Mouse (Mus musculus): Measurements from ENCODE around the gene Dcp1b. TPM values are rescaled to one million over a fixed set of nuclear protein-coding genes. Genes with fewer than 3 reads are reported as not detected.

The Dcp1b gene
- total RNA-seq, 1 experiment: 2.5 TPM

DNA sequence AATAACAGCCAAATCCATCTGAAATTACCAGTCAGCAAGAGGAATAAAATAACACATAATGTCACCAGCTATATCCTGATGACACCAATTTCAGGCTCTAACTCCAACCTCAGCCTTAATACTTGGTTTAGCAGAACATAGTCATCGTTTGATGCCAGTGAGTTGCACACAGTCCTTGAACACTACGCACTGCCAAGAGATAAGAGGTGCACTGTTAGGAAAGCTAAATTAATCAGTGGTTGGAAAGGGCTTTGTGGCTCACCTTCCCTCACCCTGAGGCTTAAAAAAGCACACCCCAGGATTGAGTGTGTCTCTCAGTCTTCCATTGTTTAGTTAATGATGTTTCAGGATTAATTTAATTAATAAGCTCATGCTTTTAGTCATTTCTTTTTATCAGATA lies 5.1 kb downstream of the Dcp1b start:
- no peak overlapping the region for H3K9ac ChIP-seq (ENCODE audit: insufficient read depth, low read depth, low read length, poor library complexity, severe bottlenecking)
- H3K9me3 ChIP-seq (ENCODE audit: control insufficient read depth, insufficient read depth, low read depth, low read length): no peaks in the 10 kb centered on the region
- in situ Hi-C loops (cut with MboI; ENCODE audit: low sequenced_read_pairs in 2 of 2, unreplicated experiment in 2 of 2): no loop called here
- DNase-seq (ENCODE audit: low read depth, low spot score): no peak
- H3K27ac ChIP-seq (ENCODE audit: insufficient read depth, low read depth, low read length, poor library complexity, severe bottlenecking): no peak overlapping the region
- no peak overlapping the region for H3K4me3 ChIP-seq (ENCODE audit: insufficient read depth in 1 of 2, low read depth in 1 of 2, low read length in 2 of 2, poor library complexity in 1 of 2, severe bottlenecking in 1 of 2)
- TF ChIP-seq ZC3H11A (IDR thresholded peaks at IDR 0.05; ENCODE audit: borderline replicate concordance, low read depth, low read length) (no peak), HCFC1 (IDR thresholded peaks at IDR 0.05; ENCODE audit: borderline replicate concordance, insufficient read depth, low read length) (no peak), MAFK (IDR thresholded peaks at IDR 0.05; ENCODE audit: insufficient read depth, low read depth, low read length) (no peak), CHD2 (IDR thresholded peaks at IDR 0.05; ENCODE audit: low read depth, low read length) (no peak), ZNF384 (IDR thresholded peaks at IDR 0.05; ENCODE audit: low read depth, low read length) (no peak)
- peaks cover 0 to 2% of the 10 kb centered on the region in 2 experiments; a peak in 1 of 4 replicates for H3K4me1 ChIP-seq (ENCODE audit: control insufficient read depth in 2 of 2, insufficient read depth in 2 of 2, low read length in 2 of 2, poor library complexity in 1 of 2)
- peaks cover 6% of the 10 kb centered on the region; the same call in 1 of the 2 replicates for H3K36me3 ChIP-seq (ENCODE audit: control insufficient read depth, insufficient read depth, low read length, poor library complexity, severe bottlenecking)

DNA sequence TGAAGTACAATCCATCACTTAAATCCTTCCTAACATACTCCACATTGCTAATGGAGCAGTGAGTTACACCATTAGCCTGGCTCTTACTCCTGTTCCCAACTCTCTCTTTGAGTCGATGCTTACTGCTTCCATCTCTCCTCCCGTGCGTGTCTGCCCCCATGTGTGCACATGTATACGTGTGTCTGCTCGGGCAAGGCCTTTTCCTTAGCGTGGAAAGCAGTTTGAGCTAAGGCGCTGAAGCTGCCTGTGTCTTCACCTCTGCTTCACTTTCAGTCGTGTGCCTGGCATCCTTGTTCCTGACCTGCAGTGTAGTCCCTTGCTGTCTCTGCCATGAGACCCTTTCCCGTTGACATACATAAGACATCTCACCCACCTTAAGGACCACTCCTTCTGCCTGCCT lies 7.2 kb downstream of the Dcp1b start:
- TF ChIP-seq MAFK (IDR thresholded peaks at IDR 0.05; ENCODE audit: insufficient read depth, low read depth, low read length): no peak
- TF ChIP-seq CHD2 (IDR thresholded peaks at IDR 0.05; ENCODE audit: low read depth, low read length): no peak
- no peak for TF ChIP-seq ZC3H11A (IDR thresholded peaks at IDR 0.05; ENCODE audit: borderline replicate concordance, low read depth, low read length)
- TF ChIP-seq HCFC1 (IDR thresholded peaks at IDR 0.05; ENCODE audit: borderline replicate concordance, insufficient read depth, low read length): no peak
- TF ChIP-seq ZNF384 (IDR thresholded peaks at IDR 0.05; ENCODE audit: low read depth, low read length): no peak
- DNase-seq (ENCODE audit: low read depth, low spot score): no peak
- peaks cover 6% of the 10 kb centered on the region; the same call in 1 of the 2 replicates for H3K36me3 ChIP-seq (ENCODE audit: control insufficient read depth, insufficient read depth, low read length, poor library complexity, severe bottlenecking)
- no peak overlapping the region for H3K9ac ChIP-seq (ENCODE audit: insufficient read depth, low read depth, low read length, poor library complexity, severe bottlenecking)
- no peak overlapping the region for H3K27ac ChIP-seq (ENCODE audit: insufficient read depth, low read depth, low read length, poor library complexity, severe bottlenecking)
- H3K4me1 ChIP-seq (ENCODE audit: control insufficient read depth in 2 of 2, insufficient read depth in 2 of 2, low read length in 2 of 2, poor library complexity in 1 of 2): no peaks in the 10 kb centered on the region; a peak in 1 of 4 replicates
- in situ Hi-C loops (cut with MboI; ENCODE audit: low sequenced_read_pairs in 2 of 2, unreplicated experiment in 2 of 2): no loop called here
- H3K9me3 ChIP-seq (ENCODE audit: control insufficient read depth, insufficient read depth, low read depth, low read length): no peaks in the 10 kb centered on the region
- no peak overlapping the region for H3K4me3 ChIP-seq (ENCODE audit: insufficient read depth in 1 of 2, low read depth in 1 of 2, low read length in 2 of 2, poor library complexity in 1 of 2, severe bottlenecking in 1 of 2)

DNA sequence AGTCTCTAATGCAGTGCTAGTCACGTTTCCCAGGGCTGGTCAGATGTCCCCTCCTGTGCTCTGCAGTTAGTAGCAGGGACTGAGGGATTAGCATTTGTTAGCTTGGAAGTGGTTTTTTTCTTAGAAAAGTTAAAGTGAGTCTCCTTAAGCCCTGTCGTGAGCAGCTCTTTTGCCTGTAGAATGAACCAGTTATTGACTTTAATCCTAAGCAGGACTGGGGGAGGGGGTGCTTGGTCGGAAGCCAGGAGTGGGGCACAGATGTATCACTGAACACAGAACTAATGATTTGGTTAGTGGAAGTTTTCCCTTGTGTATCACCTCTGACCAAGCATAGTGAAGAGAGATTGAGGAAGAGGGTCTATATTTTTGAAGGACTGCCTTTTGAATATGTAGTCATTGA lies 8.7 kb downstream of the Dcp1b start:
- DNase-seq (ENCODE audit: low read depth, low spot score): no peak

DNA sequence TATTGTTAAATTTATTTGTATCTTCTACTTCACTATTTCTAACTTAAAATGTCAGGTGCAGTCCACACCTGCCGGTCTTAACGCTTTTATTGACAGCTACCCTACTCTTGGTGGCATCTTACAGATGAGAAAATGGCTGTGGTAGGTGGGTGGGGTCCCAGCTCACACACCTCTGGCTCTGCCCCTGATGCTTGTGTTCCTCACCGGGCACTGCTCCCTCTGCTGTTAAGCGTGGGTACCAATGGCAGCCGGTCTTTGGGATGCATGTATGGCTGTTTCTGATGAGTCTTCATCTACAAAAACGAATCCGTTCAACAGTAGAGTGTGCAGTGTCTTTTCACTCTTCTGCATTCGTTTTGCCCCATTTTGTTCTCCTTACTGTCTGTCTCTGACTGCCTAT lies 11.6 kb downstream of the Dcp1b start:
- DNase-seq (ENCODE audit: low read depth, low spot score): no peak
- no peak overlapping the region for H3K27ac ChIP-seq (ENCODE audit: insufficient read depth, low read depth, low read length, poor library complexity, severe bottlenecking)
- no peaks in the 10 kb centered on the region for H3K9me3 ChIP-seq (ENCODE audit: control insufficient read depth, insufficient read depth, low read depth, low read length)
- H3K4me3 ChIP-seq (ENCODE audit: insufficient read depth in 1 of 2, low read depth in 1 of 2, low read length in 2 of 2, poor library complexity in 1 of 2, severe bottlenecking in 1 of 2): no peak overlapping the region
- H3K4me1 ChIP-seq (ENCODE audit: control insufficient read depth in 2 of 2, insufficient read depth in 2 of 2, low read length in 2 of 2, poor library complexity in 1 of 2): no peaks in the 10 kb centered on the region
- peaks cover 6% of the 10 kb centered on the region; the same call in 1 of the 2 replicates for H3K36me3 ChIP-seq (ENCODE audit: control insufficient read depth, insufficient read depth, low read length, poor library complexity, severe bottlenecking)
- no peak for TF ChIP-seq ZC3H11A (IDR thresholded peaks at IDR 0.05; ENCODE audit: borderline replicate concordance, low read depth, low read length)
- TF ChIP-seq HCFC1 (IDR thresholded peaks at IDR 0.05; ENCODE audit: borderline replicate concordance, insufficient read depth, low read length): no peak
- TF ChIP-seq MAFK (IDR thresholded peaks at IDR 0.05; ENCODE audit: insufficient read depth, low read depth, low read length): no peak
- no peak for TF ChIP-seq CHD2 (IDR thresholded peaks at IDR 0.05; ENCODE audit: low read depth, low read length)
- no peak for TF ChIP-seq ZNF384 (IDR thresholded peaks at IDR 0.05; ENCODE audit: low read depth, low read length)
- in situ Hi-C loops (cut with MboI; ENCODE audit: low sequenced_read_pairs in 2 of 2, unreplicated experiment in 2 of 2): no loop called here
- no peak overlapping the region for H3K9ac ChIP-seq (ENCODE audit: insufficient read depth, low read depth, low read length, poor library complexity, severe bottlenecking)

More for the DNA sequence above, 8.7 kb downstream of the Dcp1b start:
- Histone ChIP-seq H3K4me3 (ENCODE audit: insufficient read depth in 1 of 2, low read depth in 1 of 2, low read length in 2 of 2, poor library complexity in 1 of 2, severe bottlenecking in 1 of 2) (no peak overlapping the region), H3K4me1 (ENCODE audit: control insufficient read depth in 2 of 2, insufficient read depth in 2 of 2, low read length in 2 of 2, poor library complexity in 1 of 2) (no peaks in the 10 kb centered on the region), H3K27ac (ENCODE audit: insufficient read depth, low read depth, low read length, poor library complexity, severe bottlenecking) (no peak overlapping the region), H3K9ac (ENCODE audit: insufficient read depth, low read depth, low read length, poor library complexity, severe bottlenecking) (no peak overlapping the region), H3K36me3 (ENCODE audit: control insufficient read depth, insufficient read depth, low read length, poor library complexity, severe bottlenecking) (peaks cover 6% of the 10 kb centered on the region; the same call in 1 of the 2 replicates), H3K9me3 (ENCODE audit: control insufficient read depth, insufficient read depth, low read depth, low read length) (no peaks in the 10 kb centered on the region)
- TF ChIP-seq MAFK (IDR thresholded peaks at IDR 0.05; ENCODE audit: insufficient read depth, low read depth, low read length) (no peak), ZNF384 (IDR thresholded peaks at IDR 0.05; ENCODE audit: low read depth, low read length) (no peak), HCFC1 (IDR thresholded peaks at IDR 0.05; ENCODE audit: borderline replicate concordance, insufficient read depth, low read length) (no peak), CHD2 (IDR thresholded peaks at IDR 0.05; ENCODE audit: low read depth, low read length) (no peak), ZC3H11A (IDR thresholded peaks at IDR 0.05; ENCODE audit: borderline replicate concordance, low read depth, low read length) (no peak)
- in situ Hi-C loops (cut with MboI; ENCODE audit: low sequenced_read_pairs in 2 of 2, unreplicated experiment in 2 of 2): no loop called here

DNA sequence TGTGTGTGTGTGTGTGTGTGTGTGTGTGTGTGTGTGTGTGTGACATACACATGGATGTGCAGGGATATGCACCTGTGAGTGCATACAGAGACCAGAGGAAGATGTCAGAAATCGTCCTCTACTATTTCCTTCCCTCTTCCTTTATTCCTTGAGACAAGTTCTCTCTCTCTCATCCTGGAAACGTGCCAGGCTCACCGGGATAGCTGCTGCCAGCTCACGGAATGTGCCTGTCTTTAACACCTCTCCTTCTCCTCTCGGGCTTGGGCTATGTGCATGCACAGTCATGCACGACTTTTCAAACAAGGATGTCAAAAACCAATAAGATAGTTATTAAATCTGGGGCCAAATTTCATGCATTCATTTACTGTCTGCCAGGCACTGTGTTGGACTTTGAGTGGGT lies 12.6 kb downstream of the Dcp1b start:
- in situ Hi-C loops (cut with MboI; ENCODE audit: low sequenced_read_pairs in 2 of 2, unreplicated experiment in 2 of 2): no loop called here
- no peak for DNase-seq (ENCODE audit: low read depth, low spot score)
- Histone ChIP-seq H3K36me3 (ENCODE audit: control insufficient read depth, insufficient read depth, low read length, poor library complexity, severe bottlenecking) (peaks cover 9% of the 10 kb centered on the region; the same call in 1 of the 2 replicates), H3K9ac (ENCODE audit: insufficient read depth, low read depth, low read length, poor library complexity, severe bottlenecking) (no peak overlapping the region), H3K27ac (ENCODE audit: insufficient read depth, low read depth, low read length, poor library complexity, severe bottlenecking) (no peak overlapping the region), H3K4me3 (ENCODE audit: insufficient read depth in 1 of 2, low read depth in 1 of 2, low read length in 2 of 2, poor library complexity in 1 of 2, severe bottlenecking in 1 of 2) (no peak overlapping the region), H3K4me1 (ENCODE audit: control insufficient read depth in 2 of 2, insufficient read depth in 2 of 2, low read length in 2 of 2, poor library complexity in 1 of 2) (no peaks in the 10 kb centered on the region), H3K9me3 (ENCODE audit: control insufficient read depth, insufficient read depth, low read depth, low read length) (no peaks in the 10 kb centered on the region)
- TF ChIP-seq ZNF384 (IDR thresholded peaks at IDR 0.05; ENCODE audit: low read depth, low read length) (no peak), HCFC1 (IDR thresholded peaks at IDR 0.05; ENCODE audit: borderline replicate concordance, insufficient read depth, low read length) (no peak), CHD2 (IDR thresholded peaks at IDR 0.05; ENCODE audit: low read depth, low read length) (no peak), MAFK (IDR thresholded peaks at IDR 0.05; ENCODE audit: insufficient read depth, low read depth, low read length) (no peak), ZC3H11A (IDR thresholded peaks at IDR 0.05; ENCODE audit: borderline replicate concordance, low read depth, low read length) (no peak)
